Mouse (Mus musculus): ENCODE results near the gene Atp1b3.
"Not testable (repeated sequence)": the region's sequence is repeated elsewhere in the genome, so short reads cannot be mapped to it uniquely, and the experiment has no call there.

Gene Atp1b3

GRCm38 (mm10) chr9:96360056-96360455 lies 4.2 kb downstream of the Atp1b3 start:
- no peak for DNase-seq

- DNase-seq = no peak
These were observed 10.4 kb downstream of the Atp1b3 start for GRCm38 (mm10) chr9:96353799-96354198.

GRCm38 (mm10) chr9:96353121-96353769 lies 11.0 kb downstream of the Atp1b3 start:
- DNase-seq = peak; percentile 33

- DNase-seq = not testable (repeated sequence)
These were observed 12.5 kb downstream of the Atp1b3 start for GRCm38 (mm10) chr9:96351771-96352170.

- DNase-seq = peak; percentile 47
These were observed 13.8 kb downstream of the Atp1b3 start for GRCm38 (mm10) chr9:96350476-96350875.

- peak; percentile 60 for DNase-seq
These were observed 14.2 kb downstream of the Atp1b3 start for GRCm38 (mm10) chr9:96350010-96350409.

- no peak for DNase-seq
These were observed 15.4 kb downstream of the Atp1b3 start for GRCm38 (mm10) chr9:96348885-96349284.

- no peak for DNase-seq
These were observed 18.5 kb downstream of the Atp1b3 start for GRCm38 (mm10) chr9:96345750-96346149.

- DNase-seq = no peak
These were observed 33.1 kb downstream of the Atp1b3 start for GRCm38 (mm10) chr9:96331146-96331545.

- DNase-seq = no peak
These were observed 36.0 kb downstream of the Atp1b3 start for GRCm38 (mm10) chr9:96328226-96328625.

- DNase-seq = no peak
These were observed 37.7 kb downstream of the Atp1b3 start for GRCm38 (mm10) chr9:96326496-96326923.

- no peak for DNase-seq
These were observed 39.7 kb downstream of the Atp1b3 start for GRCm38 (mm10) chr9:96324502-96324901.

- no peak for DNase-seq
These were observed 41.7 kb downstream of the Atp1b3 start for GRCm38 (mm10) chr9:96322411-96323152.

GRCm38 (mm10) chr9:96320551-96320980 lies 43.7 kb downstream of the Atp1b3 start:
- DNase-seq = no peak

GRCm38 (mm10) chr9:96319333-96319732 lies 44.9 kb downstream of the Atp1b3 start:
- no peak for DNase-seq

GRCm38 (mm10) chr9:96312074-96312473 lies 52.2 kb downstream of the Atp1b3 start:
- DNase-seq = no peak

GRCm38 (mm10) chr9:96308816-96309215 lies 55.4 kb downstream of the Atp1b3 start:
- DNase-seq = no peak

GRCm38 (mm10) chr9:96299324-96300008 lies 64.8 kb downstream of the Atp1b3 start:
- DNase-seq = no peak

GRCm38 (mm10) chr9:96292144-96292543 lies 72.1 kb downstream of the Atp1b3 start:
- no peak for DNase-seq

GRCm38 (mm10) chr9:96284916-96285315 lies 79.3 kb downstream of the Atp1b3 start:
- no peak for DNase-seq
